Mouse (Mus musculus): ENCODE measurements around the gene Clstn3. TPM values are rescaled to one million over a fixed set of nuclear protein-coding genes. Genes with fewer than 3 reads are reported as not detected.
"Not testable (repeated sequence)": the region's sequence is repeated elsewhere in the genome, so short reads cannot be mapped to it uniquely, and the experiment has no call there.

Clstn3 gene
- total RNA-seq, 2 experiments from 2014 or later = 393 to 399 TPM

- intact Hi-C loops (cut with DNase I) = no loop called here
- no peak for TF ChIP-seq CTCF (IDR thresholded peaks at IDR 0.05)
- no peak for DNase-seq (ENCODE audit: extremely low spot score in 1 of 2, low spot score in 2 of 2)
Observed at GRCm38 (mm10) chr6:124446024-124446423, 18.6 kb downstream of the Clstn3 start.

GRCm38 (mm10) chr6:124443338-124443737 is 21.3 kb downstream of the Clstn3 start:
- no peak for TF ChIP-seq CTCF (IDR thresholded peaks at IDR 0.05)
- intact Hi-C loops (cut with DNase I) = no loop called here
- no peak for DNase-seq (ENCODE audit: extremely low spot score in 1 of 2, low spot score in 2 of 2)
- Histone ChIP-seq H3K27ac (no peak overlapping the region), H3K4me3 (no peak overlapping the region)

More at GRCm38 (mm10) chr6:124446024-124446423, 18.6 kb downstream of the Clstn3 start:
- no peak overlapping the region for H3K27ac ChIP-seq
- no peak overlapping the region for H3K4me3 ChIP-seq

- DNase-seq (ENCODE audit: extremely low spot score in 1 of 2, low spot score in 2 of 2) = no peak
- TF ChIP-seq CTCF (IDR thresholded peaks at IDR 0.05) = no peak
- intact Hi-C loops (cut with DNase I) = no loop called here
- H3K4me3 ChIP-seq = no peak overlapping the region
- no peak overlapping the region for H3K27ac ChIP-seq
Observed at GRCm38 (mm10) chr6:124436245-124436644, 28.3 kb downstream of the Clstn3 start.

- DNase-seq (ENCODE audit: extremely low spot score in 1 of 2, low spot score in 2 of 2) = no peak
- Histone ChIP-seq H3K4me3 (no peak overlapping the region), H3K27ac (no peak overlapping the region)
- intact Hi-C loops (cut with DNase I) = no loop called here
- no peak for TF ChIP-seq CTCF (IDR thresholded peaks at IDR 0.05)
Observed at GRCm38 (mm10) chr6:124435173-124435572, 29.4 kb downstream of the Clstn3 start.

- intact Hi-C loops (cut with DNase I) = no loop called here
- no peak for TF ChIP-seq CTCF (IDR thresholded peaks at IDR 0.05)
- no peak overlapping the region for H3K4me3 ChIP-seq
- no peak for DNase-seq (ENCODE audit: extremely low spot score in 1 of 2, low spot score in 2 of 2)
- H3K27ac ChIP-seq = 0 out of 2 replicates have a peak overlapping the region, but pooled peaks have one; percentile 29
Observed at GRCm38 (mm10) chr6:124433688-124434324, 30.8 kb downstream of the Clstn3 start.

GRCm38 (mm10) chr6:124430784-124431495 is 33.7 kb downstream of the Clstn3 start:
- no peak overlapping the region for H3K4me3 ChIP-seq
- H3K27ac ChIP-seq = no peak overlapping the region
- intact Hi-C loops (cut with DNase I) = no loop called here
- DNase-seq (ENCODE audit: extremely low spot score in 1 of 2, low spot score in 2 of 2) = no peak
- TF ChIP-seq CTCF (IDR thresholded peaks at IDR 0.05) = no peak

GRCm38 (mm10) chr6:124430379-124430778 is 34.2 kb downstream of the Clstn3 start:
- DNase-seq (ENCODE audit: extremely low spot score in 1 of 2, low spot score in 2 of 2) = no peak
- H3K4me3 ChIP-seq = no peak overlapping the region
- intact Hi-C loops (cut with DNase I) = no loop called here
- no peak for TF ChIP-seq CTCF (IDR thresholded peaks at IDR 0.05)
- H3K27ac ChIP-seq = no peak overlapping the region

- H3K27ac ChIP-seq = peak overlapping the region; percentile 76
- DNase-seq (ENCODE audit: extremely low spot score in 1 of 2, low spot score in 2 of 2) = no peak
- no peak overlapping the region for H3K4me3 ChIP-seq
- no peak for TF ChIP-seq CTCF (IDR thresholded peaks at IDR 0.05)
- intact Hi-C loops (cut with DNase I) = no loop called here
Observed at GRCm38 (mm10) chr6:124427791-124428576, 36.6 kb downstream of the Clstn3 start.

- TF ChIP-seq CTCF (IDR thresholded peaks at IDR 0.05) = no peak
- H3K27ac ChIP-seq = peak overlapping the region; percentile 76
- intact Hi-C loops (cut with DNase I) = no loop called here
- no peak overlapping the region for H3K4me3 ChIP-seq
- no peak for DNase-seq (ENCODE audit: extremely low spot score in 1 of 2, low spot score in 2 of 2)
Observed at GRCm38 (mm10) chr6:124427289-124427688, 37.3 kb downstream of the Clstn3 start.

- intact Hi-C loops (cut with DNase I) = no loop called here
- Histone ChIP-seq H3K27ac (peak overlapping the region; percentile 20), H3K4me3 (no peak overlapping the region)
- no peak for DNase-seq (ENCODE audit: extremely low spot score in 1 of 2, low spot score in 2 of 2)
- no peak for TF ChIP-seq CTCF (IDR thresholded peaks at IDR 0.05)
Observed at GRCm38 (mm10) chr6:124426604-124427003, 38.0 kb downstream of the Clstn3 start.

- no peak for TF ChIP-seq CTCF (IDR thresholded peaks at IDR 0.05)
- no peak for DNase-seq (ENCODE audit: extremely low spot score in 1 of 2, low spot score in 2 of 2)
- Histone ChIP-seq H3K27ac (no peak overlapping the region), H3K4me3 (no peak overlapping the region)
- intact Hi-C loops (cut with DNase I) = no loop called here
Observed at GRCm38 (mm10) chr6:124425523-124425922, 39.1 kb downstream of the Clstn3 start.

- H3K27ac ChIP-seq; H3K4me3 ChIP-seq; intact Hi-C loops (cut with DNase I); DNase-seq (ENCODE audit: extremely low spot score in 1 of 2, low spot score in 2 of 2): not testable (repeated sequence)
Observed at GRCm38 (mm10) chr6:124425042-124425441, 39.6 kb downstream of the Clstn3 start.
